Mouse (Mus musculus): ENCODE measurements around the gene Gm20852. TPM values are rescaled to one million over a fixed set of nuclear protein-coding genes. Genes with fewer than 3 reads are reported as not detected.

Gene Gm20852
- not detected in 2 replicates for polyA plus RNA-seq (2012; rRNA removed)

GRCm38 (mm10) chrY:66742023-66742422 is at the start of gene Gm20852:
Gene Gm20852, minus strand, starts transcription at chrY:66742123.

